Mouse (Mus musculus): ENCODE measurements around the gene Acin1.

DNA sequence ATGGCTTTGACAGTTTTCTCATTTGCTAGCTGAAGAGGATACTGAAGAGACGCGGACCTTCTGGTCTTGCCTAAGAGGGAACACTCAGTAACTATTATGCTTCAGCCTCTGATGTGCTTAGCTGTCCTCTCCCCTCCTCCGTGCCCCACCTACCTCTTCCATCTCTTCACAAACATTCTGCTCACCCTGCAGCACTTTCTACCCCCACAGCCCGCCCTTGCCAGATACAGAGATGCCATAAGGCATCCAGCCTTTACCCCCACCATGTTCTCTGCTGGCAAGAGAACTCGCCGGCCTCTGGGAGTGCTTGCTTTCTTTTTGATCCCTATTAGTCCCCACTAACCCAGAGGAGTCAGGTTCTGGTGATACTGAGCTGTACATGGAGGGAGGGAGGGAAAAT is 76.1 kb downstream of the Acin1 start:
- TF ChIP-seq CTCF (IDR thresholded peaks at IDR 0.05; ENCODE audit: extremely low read depth, insufficient read length, insufficient replicate concordance, low read depth, low read length) = no peak
- TF ChIP-seq POLR2A (IDR thresholded peaks at IDR 0.05; ENCODE audit: low read depth, low read length) = no peak

Measured in small intestine, adult 2 months (tissue).